Mouse (Mus musculus) embryonic fibroblast, embryonic 13.5 days (primary cell): ENCODE results near the gene Bag6.

ENCODE experiments used
- CTCF ChIP-seq: IDR thresholded peaks from 2 replicates; pipeline ENCODE4 v1.5.1; 2011; ENCODE audit warnings: mild to moderate bottlenecking, control low read depth, low read length, moderate library complexity, borderline replicate concordance; ENCODE audit not compliant: insufficient read depth
- POLR2A ChIP-seq: IDR thresholded peaks from 2 replicates; pipeline ENCODE4 v1.6.1; 2011; ENCODE audit warnings: low read depth, mild to moderate bottlenecking, control low read depth, low read length, moderate library complexity

DNA sequence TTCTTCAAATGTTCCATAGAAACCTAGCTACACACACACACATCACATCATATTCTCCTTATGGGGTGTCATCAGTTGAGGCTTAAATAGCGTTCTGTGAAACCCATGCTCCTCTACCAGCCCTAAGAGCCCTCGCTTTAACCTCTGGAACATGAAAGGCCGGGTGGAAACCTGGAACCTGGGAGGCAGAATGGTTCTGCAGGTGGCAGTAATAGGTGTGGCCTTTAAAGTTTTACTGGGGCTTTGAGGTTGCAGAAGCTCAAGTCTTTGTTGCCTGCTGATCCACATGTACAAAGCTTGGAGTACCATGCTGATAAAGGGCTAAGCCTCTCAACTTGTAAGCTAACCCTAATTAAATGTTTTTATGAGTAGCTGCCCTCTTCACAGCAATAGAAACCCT, 12.4 kb downstream of the Bag6 start:
- TF ChIP-seq CTCF (no peak), POLR2A (no peak)
